Mouse (Mus musculus): Measurements from ENCODE around the gene Six1.
"Not testable (repeated sequence)": the region's sequence is repeated elsewhere in the genome, so short reads cannot be mapped to it uniquely, and the experiment has no call there.

GRCm38 (mm10) chr12:73081828-73082227, 28.1 kb upstream of the Six1 start:
- not testable (repeated sequence) for TF ChIP-seq CTCF (IDR thresholded peaks at IDR 0.05); EP300 (IDR thresholded peaks at IDR 0.05; ENCODE audit: insufficient read depth, low read depth, low read length); POLR2A (IDR thresholded peaks at IDR 0.05; ENCODE audit: insufficient read depth, low read depth, low read length)
